Mouse (Mus musculus) spleen, adult 2 months (tissue): ENCODE measurements at regions not wholly inside any gene's neighbourhood (a gene's known extent, or its start where the extent isn't known, plus 50 kb on each side); places are given as distances from the start of the nearest gene placed in this dataset.

ENCODE experiments used
- DNase-seq, 2 experiments: peaks; one replicate each; pipeline versions ENCODE4 v3.0.0 to v3.0.0-alpha.2; 2012 to 2021; ENCODE audit warnings: low spot score in 2 of 2, low read depth in 1 of 2
- H3K27ac ChIP-seq: fragments of 200-500 bp; 2 replicates; pipeline ENCODE4 v1.5.1; 2012; ENCODE audit warnings: low read length, inconsistent platforms; ENCODE audit not compliant: insufficient read depth
- H3K27me3 ChIP-seq: fragments of 200-500 bp; 2 replicates; pipeline ENCODE4 v1.6.1; 2012; ENCODE audit warnings: mild to moderate bottlenecking, moderate library complexity, low read length, inconsistent platforms; ENCODE audit not compliant: control insufficient read depth, insufficient read depth
- H3K36me3 ChIP-seq: fragments of 200-500 bp; 2 replicates; pipeline ENCODE4 v1.6.1; 2012; ENCODE audit warnings: mild to moderate bottlenecking, low read length, inconsistent platforms; ENCODE audit not compliant: control insufficient read depth, insufficient read depth
- H3K4me1 ChIP-seq: fragments of 200-500 bp; 2 replicates; pipeline ENCODE4 v1.6.1; 2011; ENCODE audit warnings: inconsistent platforms; ENCODE audit not compliant: control insufficient read depth, insufficient read depth, insufficient read length
- H3K4me3 ChIP-seq: fragments of 200-500 bp; 2 replicates; pipeline ENCODE4 v1.5.1; 2011; ENCODE audit warnings: mild to moderate bottlenecking, inconsistent platforms; ENCODE audit not compliant: insufficient read depth, insufficient read length; ENCODE audit errors: extremely low read depth
- CTCF ChIP-seq: fragments of 200-500 bp; IDR thresholded peaks from 2 replicates; pipeline ENCODE4 v1.5.1; 2011; ENCODE audit warnings: mild to moderate bottlenecking, inconsistent platforms; ENCODE audit not compliant: insufficient read depth, insufficient read length, insufficient replicate concordance; ENCODE audit errors: extremely low read depth
- POLR2A ChIP-seq: fragments of 200-500 bp; IDR thresholded peaks from 2 replicates; pipeline ENCODE4 v1.6.1; 2011; ENCODE audit warnings: low read depth, low read length, inconsistent platforms
- WGBS: fragments of 180-500 bp; shearing (Covaris S2); methylation state at CpG from one replicate; pipeline ENCODE4 v1.1.7; 2018; 5-methylcytosine and 5-hydroxymethylcytosine counted together

DNA sequence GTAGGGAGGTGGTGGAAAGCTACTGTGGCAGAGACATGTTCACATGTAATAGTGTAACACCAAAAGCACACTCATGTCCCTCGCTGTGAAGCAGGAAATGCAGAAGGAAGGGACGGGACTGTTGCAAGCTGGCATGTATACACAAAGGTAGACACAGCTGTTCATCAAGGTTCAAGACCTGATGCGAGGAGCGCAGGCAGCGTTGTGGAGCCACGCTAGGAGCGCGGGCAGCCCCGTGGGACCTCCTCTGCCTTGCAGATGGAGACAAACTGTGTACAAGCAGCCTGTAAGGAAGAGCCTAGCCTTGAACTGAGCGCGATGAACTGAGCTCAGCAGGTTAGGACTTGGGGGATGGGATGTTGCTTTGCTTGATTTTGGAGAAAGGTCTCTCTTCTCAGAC, 96.2 kb downstream of the Ets2 start:
- no peak for TF ChIP-seq CTCF
- TF ChIP-seq POLR2A = no peak
- no peak for DNase-seq
- Histone ChIP-seq H3K4me3 (no peak overlapping the region), H3K27ac (no peak overlapping the region), H3K4me1 (peaks cover 3% of the 10 kb centered on the region; the same call in 1 of the 2 replicates), H3K36me3 (no peaks in the 10 kb centered on the region), H3K27me3 (no peaks in the 10 kb centered on the region)
- WGBS = 70% methylated on average over 11 of the region's 11 CpGs

DNA sequence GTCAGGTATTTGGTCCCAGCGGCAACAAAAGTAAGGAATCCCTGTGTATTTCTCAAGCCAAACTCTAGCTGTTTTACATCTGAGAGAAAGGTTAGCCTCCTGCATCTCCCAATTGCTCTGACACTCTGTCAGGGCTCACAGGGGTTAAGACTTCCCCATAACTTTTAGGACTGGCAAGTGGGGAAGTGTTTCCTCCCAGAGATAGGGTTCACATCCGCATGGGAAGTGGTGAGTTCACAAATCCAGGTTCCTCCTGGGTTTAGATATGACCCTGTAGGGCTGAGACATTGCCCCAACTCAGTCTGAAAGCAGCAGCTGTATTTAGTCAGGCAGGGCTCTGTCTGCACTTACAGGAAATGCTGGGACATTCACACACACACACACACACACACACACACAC, 95.3 kb downstream of the Ets2 start:
- TF ChIP-seq POLR2A (no peak), CTCF (no peak)
- 67% methylated on average over 2 of the region's 2 CpGs for WGBS
- no peak overlapping the region for H3K4me3 ChIP-seq
- peaks cover 3% of the 10 kb centered on the region; the same call in 1 of the 2 replicates for H3K4me1 ChIP-seq
- H3K27ac ChIP-seq = no peak overlapping the region
- no peaks in the 10 kb centered on the region for H3K36me3 ChIP-seq
- no peak for DNase-seq
- no peaks in the 10 kb centered on the region for H3K27me3 ChIP-seq

DNA sequence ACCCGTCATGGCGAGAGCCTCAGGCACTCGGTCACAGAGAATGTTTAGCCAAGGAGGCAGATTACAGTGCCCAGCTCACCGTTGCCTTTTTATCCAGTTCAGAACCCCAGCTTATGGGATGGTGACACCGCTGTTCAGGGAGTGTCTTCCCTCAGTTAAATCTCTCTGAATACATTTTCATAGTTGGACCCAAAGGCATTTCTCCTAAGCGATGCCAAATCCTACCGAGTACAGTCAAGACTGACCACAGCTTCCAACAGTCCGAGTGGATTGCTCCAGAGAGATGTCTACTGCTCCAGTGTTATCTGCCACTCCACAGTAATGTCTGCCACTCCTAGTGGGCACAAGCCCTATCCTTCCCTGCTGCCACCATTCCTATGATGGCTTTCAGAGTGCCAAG, 93.0 kb downstream of the Ets2 start:
- H3K4me1 ChIP-seq = peaks cover 3% of the 10 kb centered on the region; the same call in 1 of the 2 replicates
- no peak for DNase-seq
- no peaks in the 10 kb centered on the region for H3K27me3 ChIP-seq
- TF ChIP-seq CTCF (no peak), POLR2A (no peak)
- no peak overlapping the region for H3K4me3 ChIP-seq
- WGBS = 89% methylated on average over 8 of the region's 8 CpGs
- H3K36me3 ChIP-seq = no peaks in the 10 kb centered on the region
- no peak overlapping the region for H3K27ac ChIP-seq

DNA sequence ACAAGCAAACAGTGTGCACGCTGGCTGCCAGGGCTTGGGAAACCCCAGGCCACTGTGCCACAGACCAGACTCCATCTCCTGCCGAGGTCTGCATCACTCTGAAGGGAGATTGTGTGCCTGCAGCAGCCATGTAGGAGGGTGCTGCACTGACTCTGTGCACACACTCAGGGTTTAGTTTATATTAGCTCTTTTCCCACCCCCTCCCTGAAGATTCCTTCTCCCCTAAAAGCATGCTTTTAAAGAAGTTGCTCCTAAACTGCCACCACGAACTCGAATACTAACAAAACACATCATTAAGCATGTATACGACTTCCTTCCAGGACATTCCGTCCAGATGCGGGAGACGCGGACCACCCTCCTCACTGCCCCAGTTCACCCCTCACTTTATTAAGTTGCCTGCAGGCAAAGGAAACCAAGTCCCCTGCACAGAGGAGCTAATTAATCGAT, 92.4 kb downstream of the Ets2 start:
- no peaks in the 10 kb centered on the region for H3K27me3 ChIP-seq
- no peak overlapping the region for H3K27ac ChIP-seq
- no peak overlapping the region for H3K4me3 ChIP-seq
- no peaks in the 10 kb centered on the region for H3K36me3 ChIP-seq
- TF ChIP-seq POLR2A = no peak
- TF ChIP-seq CTCF = no peak
- no peak for DNase-seq
- WGBS = 74% methylated on average over 10 of the region's 10 CpGs
- peaks cover 3% of the 10 kb centered on the region; the same call in 1 of the 2 replicates for H3K4me1 ChIP-seq

DNA sequence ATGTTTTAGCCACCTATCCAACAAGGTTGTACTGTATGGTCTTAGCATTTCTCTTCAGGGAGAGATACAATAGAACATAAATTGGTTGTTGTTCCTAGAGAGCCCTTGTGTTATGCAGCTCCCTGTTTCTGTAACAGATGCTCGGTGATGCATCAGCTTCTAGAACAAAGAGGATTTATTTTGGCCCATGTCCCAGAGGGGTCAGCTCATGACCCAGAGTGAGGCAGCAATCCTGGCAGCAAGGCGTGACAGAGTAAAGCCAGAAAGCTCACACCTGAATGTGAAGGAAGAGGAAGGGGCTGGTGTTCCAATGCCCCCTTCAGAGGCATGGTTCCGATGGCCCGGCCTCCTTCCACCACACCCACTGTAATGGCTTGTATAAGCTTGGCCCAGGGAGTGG, 88.8 kb downstream of the Ets2 start:
- Histone ChIP-seq H3K27me3 (no peaks in the 10 kb centered on the region), H3K36me3 (no peaks in the 10 kb centered on the region), H3K4me3 (no peak overlapping the region), H3K27ac (no peak overlapping the region), H3K4me1 (no peaks in the 10 kb centered on the region)
- 86% methylated on average over 4 of the region's 4 CpGs for WGBS
- TF ChIP-seq POLR2A (no peak), CTCF (no peak)
- no peak for DNase-seq

DNA sequence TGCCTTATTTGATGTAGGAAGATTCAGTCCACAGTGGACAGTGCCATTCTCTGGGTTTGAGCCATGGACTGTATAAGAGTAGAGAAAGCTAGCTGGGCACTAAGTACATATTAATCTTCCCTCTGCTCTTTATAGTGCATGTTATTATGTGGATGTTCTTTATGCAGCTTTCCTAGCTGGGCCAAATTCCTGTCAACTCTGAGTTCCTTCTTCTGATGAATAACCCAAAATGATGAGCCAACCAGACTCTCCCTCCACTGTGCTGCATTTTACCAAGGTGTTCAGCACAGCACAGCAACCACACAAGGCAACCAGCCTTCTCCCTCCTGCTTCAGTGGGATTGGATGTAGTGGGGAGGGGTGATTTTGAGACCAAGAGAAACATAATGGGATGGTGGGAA, 87.7 kb downstream of the Ets2 start:
- DNase-seq = no peak
- TF ChIP-seq POLR2A (no peak), CTCF (no peak)
- no peak overlapping the region for H3K4me3 ChIP-seq
- H3K4me1 ChIP-seq = no peaks in the 10 kb centered on the region
- no peaks in the 10 kb centered on the region for H3K36me3 ChIP-seq
- H3K27me3 ChIP-seq = no peaks in the 10 kb centered on the region
- H3K27ac ChIP-seq = no peak overlapping the region

DNA sequence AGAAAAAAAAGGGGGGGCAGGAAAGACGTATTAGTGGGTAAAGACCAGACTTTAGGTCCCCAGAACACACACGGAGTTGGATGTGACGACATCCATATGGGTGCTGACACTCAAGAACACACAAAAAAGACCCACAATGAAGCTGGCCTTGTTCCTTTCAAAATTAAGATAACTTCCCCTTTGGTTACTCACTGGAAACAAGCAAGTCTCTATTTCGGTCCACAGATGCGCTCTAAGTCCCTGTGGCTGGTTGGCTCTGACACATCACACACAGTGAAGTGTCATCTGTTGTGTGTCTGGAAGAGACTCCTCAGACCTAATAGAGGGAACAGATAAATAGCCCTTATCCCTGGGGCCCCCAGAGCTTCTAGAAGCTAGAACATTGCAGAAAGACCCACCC, 79.8 kb downstream of the Ets2 start:
- TF ChIP-seq POLR2A = no peak
- TF ChIP-seq CTCF = no peak
- WGBS = 41% methylated on average over 5 of the region's 5 CpGs
- DNase-seq = peak; percentile 16 to 33

DNA sequence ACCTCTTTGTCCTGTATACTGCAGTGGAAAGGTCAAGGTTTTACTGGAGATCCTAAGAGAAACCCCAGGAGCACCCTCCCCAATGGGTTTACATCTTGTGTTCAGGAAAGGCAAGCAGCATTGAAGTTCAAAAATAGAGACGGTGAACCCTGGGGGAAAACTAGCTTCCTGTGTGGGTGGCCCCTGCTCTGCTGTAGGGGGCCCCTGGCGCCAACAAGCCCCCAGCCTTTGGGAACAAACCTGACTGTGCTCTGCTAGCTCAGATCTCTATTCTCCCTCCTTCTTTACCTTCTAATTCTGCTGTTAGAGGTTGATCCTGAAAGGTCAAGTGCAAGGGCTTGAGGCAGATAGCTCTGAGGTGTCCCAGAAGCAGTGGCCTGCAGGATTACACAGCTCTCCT, 78.6 kb downstream of the Ets2 start:
- 17% methylated on average over 2 of the region's 2 CpGs for WGBS
- H3K27me3 ChIP-seq = no peaks in the 10 kb centered on the region
- peaks cover 14% of the 10 kb centered on the region; the same call in 1 of the 2 replicates for H3K4me1 ChIP-seq
- H3K4me3 ChIP-seq = no peak overlapping the region
- H3K36me3 ChIP-seq = no peaks in the 10 kb centered on the region
- no peak for DNase-seq
- TF ChIP-seq POLR2A = no peak
- TF ChIP-seq CTCF = no peak
- H3K27ac ChIP-seq = no peak overlapping the region

More for the DNA sequence above, 79.8 kb downstream of the Ets2 start:
- H3K36me3 ChIP-seq = no peaks in the 10 kb centered on the region
- no peak overlapping the region for H3K27ac ChIP-seq
- peaks cover 14% of the 10 kb centered on the region; the same call in 1 of the 2 replicates for H3K4me1 ChIP-seq
- no peaks in the 10 kb centered on the region for H3K27me3 ChIP-seq
- H3K4me3 ChIP-seq = no peak overlapping the region
